Mouse (Mus musculus): ENCODE data around the gene Bri3bp.
"Not testable (repeated sequence)": the region's sequence is repeated elsewhere in the genome, so short reads cannot be mapped to it uniquely, and the experiment has no call there.

Gene Bri3bp

DNA sequence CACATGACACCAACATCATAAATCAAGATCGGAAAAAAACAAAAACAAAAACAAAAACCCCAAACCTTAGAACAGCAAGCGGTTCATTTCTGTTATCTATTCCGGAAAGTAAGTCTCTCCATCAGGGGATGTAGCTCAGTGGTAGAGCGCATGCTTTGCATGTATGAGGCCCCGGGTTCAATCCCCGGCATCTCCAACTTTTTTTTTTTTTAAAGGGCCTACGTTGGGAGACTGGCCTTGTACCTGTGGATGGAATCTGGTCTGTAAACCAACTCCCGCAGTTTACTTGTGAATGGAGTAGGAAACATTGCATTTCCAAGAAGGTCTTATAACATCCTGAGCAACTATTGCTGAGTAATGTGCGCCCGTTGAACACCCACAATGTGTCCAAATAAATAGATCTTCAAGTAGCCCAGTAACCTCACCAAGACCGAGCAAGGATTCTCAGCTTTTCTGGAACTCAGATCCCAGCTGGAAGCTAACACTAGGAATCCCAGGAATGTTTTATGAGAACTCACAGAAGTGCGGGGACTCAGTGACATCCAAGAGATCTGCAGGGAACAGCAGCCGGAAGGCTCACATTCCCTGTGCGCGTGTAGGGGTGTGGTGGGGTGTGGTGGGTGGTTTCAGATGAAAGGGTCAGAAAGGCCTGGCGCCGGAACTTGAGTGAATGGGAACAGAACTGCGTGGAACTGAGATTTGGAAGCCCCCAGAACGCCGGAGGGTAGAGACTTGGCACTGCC is 31.8 kb upstream of the Bri3bp start:
- DNase-seq (ENCODE audit: low spot score in 2 of 2), result no peak

DNA sequence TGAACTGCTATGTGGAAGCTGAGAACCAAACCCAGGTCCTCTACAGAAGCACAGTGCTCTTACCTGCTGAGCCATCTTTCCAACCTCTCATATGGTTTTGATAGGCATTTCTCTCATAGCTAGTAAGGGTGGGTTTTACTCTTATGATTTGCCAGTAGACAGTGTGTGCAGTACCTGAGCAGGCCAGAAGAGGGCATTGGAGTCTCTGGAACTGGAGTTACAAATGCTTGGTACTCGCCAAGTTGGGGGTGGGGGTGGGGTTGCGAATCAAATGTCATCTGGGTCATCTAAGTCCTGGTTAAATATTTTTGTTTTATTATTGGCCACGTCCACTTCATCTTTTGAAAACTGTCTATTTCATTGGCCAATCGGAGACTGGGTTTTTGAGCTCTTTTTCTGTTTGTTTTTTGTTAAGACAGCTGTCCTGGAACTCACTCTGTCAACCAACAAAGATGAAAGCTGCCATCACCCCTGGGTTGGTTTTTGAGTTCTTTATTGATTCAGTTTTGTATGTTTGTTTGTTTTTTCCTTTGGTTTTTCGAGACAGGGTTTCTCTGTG is 29.3 kb upstream of the Bri3bp start:
- peak; percentile 57 to 66 for DNase-seq (ENCODE audit: low spot score in 2 of 2)

DNA sequence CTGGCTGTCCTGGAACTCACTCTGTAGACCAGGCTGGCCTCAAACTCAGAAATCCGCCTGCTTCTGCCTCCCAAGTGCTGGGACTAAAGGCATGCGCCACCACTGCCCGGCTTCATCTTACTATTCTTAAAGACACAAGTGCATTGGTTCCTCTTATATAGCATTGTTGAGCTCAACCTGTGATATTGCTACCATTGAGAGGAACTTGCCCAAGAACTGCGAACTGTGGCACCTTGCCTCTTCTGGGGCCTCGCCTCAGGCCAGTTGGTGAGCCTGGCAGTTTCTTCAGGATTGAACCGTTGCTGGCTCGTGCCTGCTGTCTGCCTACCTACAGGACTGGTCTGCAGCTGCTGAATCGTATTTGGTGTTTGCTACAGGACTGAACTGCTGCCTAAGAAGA is 28.8 kb upstream of the Bri3bp start:
- not testable (repeated sequence) for DNase-seq (ENCODE audit: low spot score in 2 of 2)

- no peak for DNase-seq (ENCODE audit: low spot score in 2 of 2)
These were observed 27.6 kb upstream of the Bri3bp start for GRCm38 (mm10) chr5:125413763-125414162.

GRCm38 (mm10) chr5:125416183-125416582 is 25.2 kb upstream of the Bri3bp start:
- DNase-seq (ENCODE audit: low spot score in 2 of 2), result no peak

DNA sequence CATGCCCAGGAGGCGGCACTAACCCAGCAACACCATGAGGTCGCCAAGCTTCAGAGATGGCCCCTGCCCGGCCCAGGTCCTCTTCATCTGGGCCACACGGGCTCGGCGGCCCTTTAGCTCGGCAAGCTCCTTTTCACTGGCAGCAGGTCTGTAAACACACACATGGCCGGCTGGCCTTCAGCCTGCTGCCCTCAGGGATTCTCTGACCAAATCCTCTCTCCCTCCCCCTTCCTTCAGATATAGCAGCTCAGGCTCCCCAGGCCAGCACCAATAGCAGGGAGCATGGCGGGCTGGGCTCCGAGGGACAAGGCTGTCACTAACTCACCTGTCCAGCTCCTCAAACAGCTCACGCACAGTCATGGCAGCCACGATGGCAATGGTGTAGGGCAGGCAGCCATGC is 22.7 kb upstream of the Bri3bp start:
- no peak for DNase-seq (ENCODE audit: low spot score in 2 of 2)

DNA sequence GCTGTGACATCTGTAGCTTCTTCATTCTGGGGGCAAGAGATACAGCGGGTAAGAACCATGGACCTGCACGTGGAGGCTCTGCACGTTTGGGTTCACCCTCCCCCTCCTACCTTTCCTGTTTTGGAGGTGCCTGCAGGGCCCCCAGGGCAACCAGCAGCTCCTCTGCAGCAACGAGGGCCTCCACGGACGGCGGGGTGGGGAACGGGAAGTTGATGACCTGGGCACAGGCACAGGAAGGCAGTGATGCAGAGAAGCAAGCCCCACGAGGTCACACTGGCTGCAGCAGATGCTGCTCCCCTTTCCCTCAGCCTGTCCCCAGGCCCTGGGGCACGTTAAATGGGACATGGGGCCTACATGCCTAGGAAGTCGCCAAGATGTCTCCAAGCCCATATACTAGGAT is 22.2 kb upstream of the Bri3bp start:
- DNase-seq (ENCODE audit: low spot score in 2 of 2), result peak; percentile 49 to 60

GRCm38 (mm10) chr5:125425698-125426276 is 15.6 kb upstream of the Bri3bp start:
- no peak for DNase-seq (ENCODE audit: low spot score in 2 of 2)

- no peak for DNase-seq (ENCODE audit: low spot score in 2 of 2)
These were observed 15.0 kb upstream of the Bri3bp start for GRCm38 (mm10) chr5:125426343-125426742.

- not testable (repeated sequence) for DNase-seq (ENCODE audit: low spot score in 2 of 2)
These were observed 9.0 kb upstream of the Bri3bp start for GRCm38 (mm10) chr5:125432324-125432723.

DNA sequence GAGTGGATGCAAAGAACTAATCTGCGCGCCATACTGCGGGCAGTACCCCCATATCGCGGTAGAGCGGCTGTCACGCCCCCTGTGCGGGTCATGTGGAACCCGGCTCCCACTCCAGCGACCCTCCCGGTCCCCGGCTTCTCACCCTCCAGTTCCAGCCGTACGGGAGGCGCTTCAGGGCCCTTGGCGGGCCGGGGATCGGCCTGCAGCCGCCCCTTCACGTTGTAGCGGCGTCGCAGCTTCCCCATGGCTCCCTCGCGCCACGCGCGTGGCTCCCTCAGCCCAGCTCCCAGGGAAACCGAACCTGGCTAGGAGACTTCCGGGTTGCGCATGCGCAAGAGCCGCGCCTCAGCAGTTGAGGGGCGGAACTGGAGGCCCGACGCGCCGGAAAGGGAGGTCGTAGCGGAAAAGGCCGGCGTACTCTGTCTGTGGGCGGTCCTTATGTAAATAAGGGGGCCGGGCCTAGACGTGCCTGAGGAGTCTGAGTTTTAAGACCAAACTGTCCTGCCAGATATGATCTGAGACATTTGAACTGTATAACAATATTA is 7.5 kb upstream of the Bri3bp start, which contains the start of gene Dhx37:
Gene Dhx37, minus strand, starts transcription at position 329 of the 545 bp plus-strand sequence.
- DNase-seq (ENCODE audit: low spot score in 2 of 2), result peak; percentile 93 to 94

GRCm38 (mm10) chr5:125434347-125434746 is 7.0 kb upstream of the Bri3bp start:
- not testable (repeated sequence) for DNase-seq (ENCODE audit: low spot score in 2 of 2)

- no peak for DNase-seq (ENCODE audit: low spot score in 2 of 2)
These were observed 660 bp upstream of the Bri3bp start for GRCm38 (mm10) chr5:125440583-125441233.

DNA sequence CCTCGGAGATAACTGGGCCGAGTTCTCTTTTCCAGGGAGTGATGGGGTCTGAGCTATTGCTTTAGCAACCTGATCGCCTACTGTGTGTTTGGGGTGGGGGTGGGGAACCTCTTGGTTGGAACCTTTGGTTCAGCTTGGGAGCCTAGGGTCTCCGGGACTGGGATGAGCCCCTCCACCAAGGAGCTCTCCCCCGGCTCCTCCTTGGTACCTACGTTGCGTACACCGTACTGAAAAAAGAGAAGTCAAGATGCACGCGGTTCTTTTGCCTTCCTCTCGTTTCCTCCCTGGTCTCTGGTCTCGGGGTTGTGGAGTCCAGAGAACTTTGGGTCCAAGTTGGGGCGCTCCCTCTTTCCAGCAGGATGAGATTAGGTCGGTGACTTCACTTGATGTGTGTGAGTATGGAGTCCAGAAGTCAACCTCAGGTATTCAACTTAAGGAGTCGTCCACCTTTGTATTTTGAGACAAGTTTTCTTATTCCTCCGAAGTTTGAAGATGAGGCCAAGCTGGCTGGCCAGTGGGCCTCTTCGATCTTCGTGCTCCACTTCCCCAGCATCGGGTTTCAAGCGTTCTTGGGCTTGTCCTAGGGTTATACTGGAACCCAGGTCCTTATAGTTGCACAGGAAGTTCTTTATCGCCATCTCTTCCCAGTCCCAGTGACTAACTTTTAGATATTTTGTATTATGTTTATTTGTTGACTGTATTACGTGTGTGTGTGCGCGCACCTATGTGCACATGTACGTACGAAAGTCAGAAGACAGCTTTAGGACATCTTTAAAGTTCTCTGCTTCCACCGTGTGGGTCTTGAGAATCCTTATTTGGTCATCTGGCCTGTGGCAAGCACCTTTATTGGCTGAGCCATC is 998 bp downstream of the Bri3bp start:
- peak; percentile 53 to 57 for DNase-seq (ENCODE audit: low spot score in 2 of 2)

DNA sequence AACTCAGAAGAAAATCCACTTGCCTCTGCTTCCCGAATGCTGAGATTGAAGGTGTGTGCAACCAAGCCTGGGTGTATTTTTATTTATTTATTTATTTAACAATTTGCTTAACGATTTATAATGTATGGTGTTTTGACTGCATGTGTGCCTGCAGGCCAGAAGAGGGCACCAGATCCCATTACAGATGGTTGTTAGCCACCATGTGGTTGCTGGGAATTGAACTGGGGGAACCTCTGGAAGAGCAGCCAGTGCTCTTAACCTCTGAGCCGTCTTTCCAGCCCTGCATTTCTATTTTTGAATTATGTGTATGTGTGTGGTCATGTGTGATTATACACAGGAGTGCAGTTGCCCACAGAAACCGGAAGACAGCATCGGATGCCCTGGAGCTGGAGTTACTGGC is 2.0 kb downstream of the Bri3bp start:
- no peak for DNase-seq (ENCODE audit: low spot score in 2 of 2)

GRCm38 (mm10) chr5:125443915-125444314 is 2.5 kb downstream of the Bri3bp start:
- DNase-seq (ENCODE audit: low spot score in 2 of 2), result no peak

GRCm38 (mm10) chr5:125444554-125444953 is 3.2 kb downstream of the Bri3bp start:
- DNase-seq (ENCODE audit: low spot score in 2 of 2), result no peak

DNA sequence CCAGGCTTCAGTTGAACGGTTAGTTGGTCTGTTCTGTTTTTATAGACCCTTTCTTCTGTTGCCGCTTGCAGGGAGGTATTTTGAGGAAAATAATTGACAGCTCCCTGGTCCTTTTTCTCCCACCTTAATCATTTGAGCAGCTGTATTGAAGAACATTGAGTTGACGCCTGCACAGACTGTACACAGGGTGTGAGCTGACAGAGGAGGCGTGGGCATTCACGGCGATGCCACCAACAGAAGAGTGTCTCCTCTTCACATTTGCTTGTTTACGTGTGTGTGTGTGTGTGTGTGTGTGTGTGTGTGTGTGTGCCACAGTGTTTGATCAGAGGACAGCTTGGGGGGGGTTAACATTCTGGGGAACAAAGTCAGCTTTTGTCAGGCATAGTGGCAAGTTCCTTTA is 5.0 kb downstream of the Bri3bp start:
- DNase-seq (ENCODE audit: low spot score in 2 of 2), result no peak

GRCm38 (mm10) chr5:125448026-125448425 is 6.7 kb downstream of the Bri3bp start:
- no peak for DNase-seq (ENCODE audit: low spot score in 2 of 2)

- no peak for DNase-seq (ENCODE audit: low spot score in 2 of 2)
These were observed 7.3 kb downstream of the Bri3bp start for GRCm38 (mm10) chr5:125448631-125449030.

GRCm38 (mm10) chr5:125449306-125449705 is 7.9 kb downstream of the Bri3bp start:
- no peak for DNase-seq (ENCODE audit: low spot score in 2 of 2)
